Mouse (Mus musculus) E14TG2a.4 (cell line): ENCODE measurements around the gene Pgrmc2.

Source experiments
- CTCF ChIP-seq: conservative IDR thresholded peaks from 2 replicates; pipeline ENCODE4 v1.5.1; 2014; ENCODE audit warnings: low read length
- NANOG ChIP-seq: IDR thresholded peaks from 2 replicates; pipeline ENCODE4 v1.6.1; 2014; ENCODE audit warnings: borderline replicate concordance, low read length, mixed read lengths
- POU5F1 ChIP-seq: IDR thresholded peaks from 2 replicates; pipeline ENCODE4 v1.6.1; 2014; ENCODE audit warnings: low read length, borderline replicate concordance

GRCm38 (mm10) chr3:41018022-41018608 is 64.7 kb downstream of the Pgrmc2 start:
- TF ChIP-seq CTCF (no peak), NANOG (no peak), POU5F1 (no peak)
